Mouse (Mus musculus): ENCODE data around the gene Adap2. TPM values are rescaled to one million over a fixed set of nuclear protein-coding genes. Genes with fewer than 3 reads are reported as not detected.
"Not testable (repeated sequence)": the region's sequence is repeated elsewhere in the genome, so short reads cannot be mapped to it uniquely, and the experiment has no call there.

Gene Adap2
- polyA plus RNA-seq, 1 experiment, result 7.0 TPM

DNA sequence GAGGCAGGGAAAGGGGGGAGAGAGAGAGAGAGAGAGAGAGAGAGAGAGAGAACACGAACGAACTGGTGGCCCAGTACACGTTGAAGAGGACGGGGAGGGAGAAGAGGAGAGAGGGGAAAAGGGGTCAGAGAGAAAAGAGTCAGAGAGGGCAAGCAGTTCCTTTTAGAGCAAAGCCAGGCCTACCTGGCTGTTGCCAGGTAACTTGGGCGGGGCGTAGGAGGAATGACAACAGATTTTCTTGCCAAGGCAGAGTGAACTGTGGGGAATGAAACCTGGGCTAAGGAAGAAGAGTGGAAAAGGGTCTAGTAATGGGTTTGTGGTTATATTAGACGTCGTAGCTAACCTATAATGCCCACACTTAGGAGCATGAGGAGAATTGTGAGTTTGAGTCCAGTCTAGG, 11.0 kb upstream of the Adap2 start:
- no peak overlapping the region for H3K4me3 ChIP-seq (replicated peaks; ENCODE audit: extremely low read depth, low read depth, low read length)
- DNase-seq, result no peak
- no peak for TF ChIP-seq CTCF (IDR thresholded peaks at IDR 0.05; ENCODE audit: insufficient read depth, low read length)
- TF ChIP-seq POLR2A (IDR thresholded peaks at IDR 0.05; ENCODE audit: borderline replicate concordance, extremely low read depth, low read depth, low read length), result no peak
- H3K4me1 ChIP-seq (ENCODE audit: control insufficient read depth, insufficient read depth, low read length), result peaks cover 2% of the 10 kb centered on the region; the same call in 1 of the 2 replicates
- WGBS, result 38% methylated on average over 8 of the region's 8 CpGs

- Histone ChIP-seq H3K4me1 (ENCODE audit: control insufficient read depth, insufficient read depth, low read length) (peaks cover 2% of the 10 kb centered on the region; the same call in 1 of the 2 replicates), H3K4me3 (replicated peaks; ENCODE audit: extremely low read depth, low read depth, low read length) (no peak overlapping the region)
- 23% methylated on average over 10 of the region's 10 CpGs for WGBS
- TF ChIP-seq CTCF (IDR thresholded peaks at IDR 0.05; ENCODE audit: insufficient read depth, low read length) (no peak), POLR2A (IDR thresholded peaks at IDR 0.05; ENCODE audit: borderline replicate concordance, extremely low read depth, low read depth, low read length) (no peak)
- no peak for DNase-seq
These were observed 8.1 kb upstream of the Adap2 start for GRCm38 (mm10) chr11:80145787-80146275.

DNA sequence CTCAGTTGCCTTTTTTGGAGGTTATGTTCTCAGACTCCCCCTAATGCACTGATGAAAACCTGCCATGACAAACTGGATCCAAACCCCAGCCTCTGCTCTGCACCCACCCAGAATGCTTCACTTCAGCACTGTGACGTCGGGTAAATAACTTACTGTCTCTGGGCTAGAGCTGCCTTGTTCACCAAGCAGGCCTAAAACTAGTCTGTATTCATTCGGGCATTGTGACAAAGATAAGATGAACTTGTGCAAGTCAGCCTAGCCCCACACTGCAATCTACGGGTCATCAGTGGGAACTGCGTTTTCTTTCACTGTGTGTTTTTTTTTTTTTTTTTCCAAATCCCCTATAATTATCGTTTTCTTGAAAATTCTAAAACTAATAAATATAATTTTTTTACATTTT, 6.2 kb upstream of the Adap2 start:
- Histone ChIP-seq H3K4me1 (ENCODE audit: control insufficient read depth, insufficient read depth, low read length) (no peaks in the 10 kb centered on the region; the same call in 1 of the 2 replicates), H3K4me3 (replicated peaks; ENCODE audit: extremely low read depth, low read depth, low read length) (no peak overlapping the region)
- no peak for DNase-seq
- TF ChIP-seq POLR2A (IDR thresholded peaks at IDR 0.05; ENCODE audit: borderline replicate concordance, extremely low read depth, low read depth, low read length), result no peak
- no peak for TF ChIP-seq CTCF (IDR thresholded peaks at IDR 0.05; ENCODE audit: insufficient read depth, low read length)
- WGBS, result 56% methylated on average over 6 of the region's 6 CpGs

DNA sequence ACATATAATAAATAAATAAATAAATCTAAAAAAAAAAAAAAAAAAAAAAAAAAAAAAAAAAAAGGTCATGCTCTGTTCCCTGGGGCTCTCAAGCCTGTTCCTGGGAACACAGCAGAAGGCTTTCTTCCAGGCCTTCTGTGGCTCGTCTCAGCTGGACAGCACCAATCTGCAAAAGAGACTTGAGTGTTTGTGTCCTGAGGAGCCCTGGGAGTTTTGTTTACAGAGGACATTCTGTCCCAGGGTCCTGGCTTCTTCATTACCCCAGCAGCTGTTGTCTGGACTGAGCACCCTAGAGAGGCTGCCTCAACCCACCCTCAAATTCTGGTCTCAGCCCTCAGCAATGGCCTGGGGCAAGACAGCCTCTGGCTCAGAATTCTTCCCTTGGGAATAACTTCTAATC, 5.6 kb upstream of the Adap2 start:
- no peak overlapping the region for H3K4me3 ChIP-seq (replicated peaks; ENCODE audit: extremely low read depth, low read depth, low read length)
- 31% methylated on average over 1 of the region's 1 CpGs for WGBS
- no peak for DNase-seq
- TF ChIP-seq POLR2A (IDR thresholded peaks at IDR 0.05; ENCODE audit: borderline replicate concordance, extremely low read depth, low read depth, low read length) (no peak), CTCF (IDR thresholded peaks at IDR 0.05; ENCODE audit: insufficient read depth, low read length) (no peak)
- H3K4me1 ChIP-seq (ENCODE audit: control insufficient read depth, insufficient read depth, low read length), result peaks cover 1% of the 10 kb centered on the region; the same call in 1 of the 2 replicates

- not testable (repeated sequence) for H3K4me1 ChIP-seq (ENCODE audit: control insufficient read depth, insufficient read depth, low read length); DNase-seq; H3K4me3 ChIP-seq (replicated peaks; ENCODE audit: extremely low read depth, low read depth, low read length)
- 36% methylated on average over 1 of the region's 4 CpGs for WGBS
These were observed 4.9 kb upstream of the Adap2 start for GRCm38 (mm10) chr11:80148974-80149373.

DNA sequence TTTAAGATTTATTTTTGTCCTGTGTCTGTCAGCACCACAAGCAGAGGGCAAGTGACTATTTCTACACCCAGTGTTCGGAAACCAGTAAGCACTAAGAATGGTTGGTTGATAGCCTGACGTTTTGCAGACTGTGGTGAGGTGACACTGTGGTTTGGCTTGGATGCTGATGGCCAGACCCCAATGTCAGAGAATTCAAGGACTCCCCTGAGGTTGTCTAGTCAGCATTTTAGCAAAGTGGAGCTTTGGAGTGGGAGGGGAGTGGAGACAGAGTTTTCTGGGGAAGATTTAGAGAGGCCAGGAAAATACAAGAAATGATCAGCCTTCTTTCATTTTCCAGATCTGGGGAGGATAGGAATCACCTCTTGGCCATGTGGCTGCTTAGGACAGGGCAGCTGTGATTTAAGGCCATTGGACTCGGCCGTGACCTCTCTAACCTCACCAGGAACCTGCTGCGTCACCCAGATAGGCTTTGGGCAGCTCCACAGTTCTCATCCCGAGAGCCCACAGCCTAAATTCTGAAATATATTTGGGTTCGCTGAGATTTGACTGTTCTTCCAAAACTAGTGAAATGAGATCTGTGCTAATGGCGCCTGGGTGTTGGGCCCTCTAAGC, 4.4 kb upstream of the Adap2 start:
- DNase-seq, result no peak
- WGBS, result 79% methylated on average over 8 of the region's 8 CpGs
- H3K4me3 ChIP-seq (replicated peaks; ENCODE audit: extremely low read depth, low read depth, low read length), result no peak overlapping the region
- TF ChIP-seq CTCF (IDR thresholded peaks at IDR 0.05; ENCODE audit: insufficient read depth, low read length) (no peak), POLR2A (IDR thresholded peaks at IDR 0.05; ENCODE audit: borderline replicate concordance, extremely low read depth, low read depth, low read length) (no peak)
- H3K4me1 ChIP-seq (ENCODE audit: control insufficient read depth, insufficient read depth, low read length), result peaks cover 4% of the 10 kb centered on the region; the same call in 1 of the 2 replicates

DNA sequence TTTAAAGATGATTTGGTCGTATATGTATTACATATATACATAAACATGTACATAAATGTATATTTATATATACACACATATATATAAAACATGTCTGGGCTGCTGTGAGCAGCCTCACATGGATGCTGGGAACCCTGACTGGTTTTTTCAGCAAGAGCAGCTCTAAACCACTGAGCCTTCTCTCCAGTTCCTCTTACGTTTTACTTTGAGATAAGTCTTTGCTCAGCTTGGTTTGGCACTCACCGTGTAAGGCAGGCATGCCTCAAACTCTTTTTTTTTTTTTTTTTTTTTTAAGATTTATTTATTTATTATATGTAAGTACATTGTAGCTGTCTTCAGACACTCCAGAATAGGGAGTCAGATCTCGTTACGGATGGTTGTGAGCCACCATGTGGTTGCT, 3.3 kb upstream of the Adap2 start:
- H3K4me1 ChIP-seq (ENCODE audit: control insufficient read depth, insufficient read depth, low read length), result peaks cover 4% of the 10 kb centered on the region; the same call in 1 of the 2 replicates
- TF ChIP-seq CTCF (IDR thresholded peaks at IDR 0.05; ENCODE audit: insufficient read depth, low read length) (no peak), POLR2A (IDR thresholded peaks at IDR 0.05; ENCODE audit: borderline replicate concordance, extremely low read depth, low read depth, low read length) (no peak)
- 45% methylated on average over 5 of the region's 5 CpGs for WGBS
- DNase-seq, result no peak
- H3K4me3 ChIP-seq (replicated peaks; ENCODE audit: extremely low read depth, low read depth, low read length), result no peak overlapping the region

DNA sequence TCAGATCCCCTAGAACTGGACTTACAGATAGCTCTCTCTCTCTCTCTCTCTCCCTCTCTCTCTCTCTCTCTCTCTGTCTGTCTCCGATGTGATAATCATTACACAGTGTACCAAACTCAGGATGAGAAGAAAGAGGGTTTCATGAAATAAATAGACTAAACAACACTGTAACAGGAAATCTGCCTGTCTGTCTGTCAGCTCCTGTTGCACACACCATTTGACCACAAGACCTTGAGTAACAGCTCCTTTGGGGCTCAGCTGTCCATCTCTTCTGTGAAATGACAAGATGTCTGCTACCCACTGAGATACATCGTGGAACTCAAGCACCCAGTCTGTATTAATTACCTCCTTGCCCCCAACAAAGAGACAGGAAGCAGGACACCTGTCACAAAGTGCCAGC, 2.4 kb upstream of the Adap2 start:
- DNase-seq, result no peak
- peaks cover 4% of the 10 kb centered on the region; the same call in 1 of the 2 replicates for H3K4me1 ChIP-seq (ENCODE audit: control insufficient read depth, insufficient read depth, low read length)
- TF ChIP-seq POLR2A (IDR thresholded peaks at IDR 0.05; ENCODE audit: borderline replicate concordance, extremely low read depth, low read depth, low read length) (no peak), CTCF (IDR thresholded peaks at IDR 0.05; ENCODE audit: insufficient read depth, low read length) (no peak)
- no peak overlapping the region for H3K4me3 ChIP-seq (replicated peaks; ENCODE audit: extremely low read depth, low read depth, low read length)
- WGBS, result 34% methylated on average over 2 of the region's 2 CpGs

DNA sequence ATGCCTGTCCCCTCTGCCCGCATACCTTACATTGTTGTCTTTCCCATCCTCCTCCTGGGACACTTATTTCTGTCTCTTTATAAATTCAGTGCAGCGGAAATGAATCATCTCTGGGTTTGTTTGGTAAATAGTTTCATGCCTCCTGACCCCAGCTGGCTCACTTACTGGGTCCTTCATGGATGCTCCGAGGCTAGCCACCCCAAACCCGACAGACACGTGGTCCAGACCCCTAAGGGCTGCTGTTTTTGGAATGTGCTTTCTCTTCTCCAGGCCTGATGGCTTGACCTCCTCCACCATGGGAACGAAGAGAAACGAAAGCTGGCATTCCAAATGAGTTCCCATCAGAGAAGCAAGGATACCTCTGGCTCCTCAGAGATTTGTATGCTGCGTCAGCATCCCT, 1.5 kb upstream of the Adap2 start:
- no peak for TF ChIP-seq POLR2A (IDR thresholded peaks at IDR 0.05; ENCODE audit: borderline replicate concordance, extremely low read depth, low read depth, low read length)
- TF ChIP-seq CTCF (IDR thresholded peaks at IDR 0.05; ENCODE audit: insufficient read depth, low read length), result no peak
- 59% methylated on average over 8 of the region's 8 CpGs for WGBS
- Histone ChIP-seq H3K4me3 (replicated peaks; ENCODE audit: extremely low read depth, low read depth, low read length) (no peak overlapping the region), H3K4me1 (ENCODE audit: control insufficient read depth, insufficient read depth, low read length) (peaks cover 4% of the 10 kb centered on the region; the same call in 1 of the 2 replicates)
- DNase-seq, result no peak

DNA sequence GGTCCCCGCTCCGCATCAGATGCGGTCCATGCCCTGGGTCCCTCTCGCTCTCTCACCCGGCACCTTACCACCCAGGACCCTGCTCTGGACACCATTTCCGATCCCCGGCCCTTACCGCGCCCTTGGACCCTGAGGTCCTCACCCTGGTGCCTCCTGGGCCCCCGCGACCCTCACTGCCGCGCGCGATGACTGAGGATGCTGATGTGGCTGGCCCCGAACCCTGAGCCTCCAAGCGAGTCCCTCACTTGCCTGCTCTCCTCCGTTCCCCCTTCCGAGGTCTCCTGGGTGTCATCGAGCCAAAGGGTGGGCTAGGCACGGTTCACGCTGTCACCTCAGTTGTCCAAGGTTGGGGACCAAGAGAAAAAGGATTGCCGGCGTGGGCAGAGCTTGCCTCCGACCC, 596 bp downstream of the Adap2 start:
- TF ChIP-seq POLR2A (IDR thresholded peaks at IDR 0.05; ENCODE audit: borderline replicate concordance, extremely low read depth, low read depth, low read length), result no peak
- TF ChIP-seq CTCF (IDR thresholded peaks at IDR 0.05; ENCODE audit: insufficient read depth, low read length), result no peak
- no peak for DNase-seq
- H3K4me1 ChIP-seq (ENCODE audit: control insufficient read depth, insufficient read depth, low read length), result peaks cover 4% of the 10 kb centered on the region; the same call in 1 of the 2 replicates
- WGBS, result 30% methylated on average over 25 of the region's 25 CpGs
- H3K4me3 ChIP-seq (replicated peaks; ENCODE audit: extremely low read depth, low read depth, low read length), result peak overlapping the region; percentile 72

All from lung, adult 2 months (tissue).